Mouse (Mus musculus): Measurements from ENCODE around the gene Chd5. TPM values are rescaled to one million over a fixed set of nuclear protein-coding genes. Genes with fewer than 3 reads are reported as not detected.

The Chd5 gene
- polyA plus RNA-seq, 1 experiment from 2014 or later: 55.2 TPM

DNA sequence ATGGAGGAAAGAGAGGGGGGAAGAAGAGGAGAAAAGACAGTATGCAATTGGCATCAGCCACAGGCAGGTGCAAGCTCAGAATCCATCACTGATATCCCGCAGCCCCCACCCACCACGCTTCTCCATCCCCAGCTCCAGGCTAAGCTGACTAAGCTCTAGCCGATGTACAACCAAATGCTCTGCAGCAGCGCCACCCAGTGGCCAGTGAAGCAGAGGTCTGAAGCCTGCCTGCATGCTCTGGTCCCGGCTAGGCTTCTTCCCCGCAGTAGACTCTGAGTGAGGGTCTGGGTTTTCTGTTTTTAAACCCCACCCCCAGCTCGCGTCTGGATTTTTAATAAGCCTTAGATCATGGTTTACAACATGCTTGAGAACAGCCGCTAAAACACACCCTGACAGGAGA is 96.4 kb downstream of the Chd5 start:
- Histone ChIP-seq H3K27me3 (ENCODE audit: control insufficient read depth, insufficient read depth, low read depth, low read length) (no peaks in the 10 kb centered on the region), H3K4me2 (ENCODE audit: low read length) (peak overlapping the region; percentile 58), H3K4me3 (ENCODE audit: low read depth, low read length) (peak overlapping the region; percentile 18; the same call in 1 of the 2 replicates), H3K9ac (ENCODE audit: low read depth, low read length) (peak overlapping the region; percentile 54; the same call in 1 of the 2 replicates), H3K9me3 (replicated peaks; ENCODE audit: control insufficient read depth, low read length, poor library complexity, severe bottlenecking) (no peaks in the 10 kb centered on the region), H3K36me3 (ENCODE audit: control insufficient read depth, insufficient read depth, low read length) (no peaks in the 10 kb centered on the region), H3K27ac (ENCODE audit: low read length) (no peak overlapping the region), H3K4me1 (ENCODE audit: control insufficient read depth, insufficient read depth, low read length) (peaks cover 9% of the 10 kb centered on the region)
- ATAC-seq: peak; percentile 93
- WGBS: 0% methylated on average over 9 of the region's 9 CpGs

DNA sequence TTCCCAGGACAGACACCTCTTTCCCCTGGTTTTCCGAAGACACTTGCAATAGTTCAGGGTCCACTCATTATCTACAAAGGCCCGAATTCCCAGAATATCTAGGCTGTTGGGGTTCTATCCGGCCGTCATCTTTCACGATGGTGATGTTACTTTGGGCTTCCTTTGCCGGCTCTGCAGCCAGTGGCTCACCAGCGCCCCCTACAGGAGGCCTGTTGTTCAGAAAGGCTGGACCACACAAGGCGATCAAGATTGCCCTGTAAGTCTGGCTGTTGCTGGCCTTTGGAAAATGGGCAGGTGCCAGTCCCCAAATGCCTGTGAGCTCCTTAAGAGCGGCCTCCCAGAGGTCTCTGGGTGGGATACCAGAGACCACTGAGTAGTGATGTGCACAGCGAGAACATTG is 96.8 kb downstream of the Chd5 start:
- Histone ChIP-seq H3K9me3 (replicated peaks; ENCODE audit: control insufficient read depth, low read length, poor library complexity, severe bottlenecking) (no peaks in the 10 kb centered on the region), H3K4me1 (ENCODE audit: control insufficient read depth, insufficient read depth, low read length) (peaks cover 9% of the 10 kb centered on the region), H3K4me3 (ENCODE audit: low read depth, low read length) (peak overlapping the region; percentile 18; the same call in 1 of the 2 replicates), H3K9ac (ENCODE audit: low read depth, low read length) (peak overlapping the region; percentile 54; the same call in 1 of the 2 replicates), H3K36me3 (ENCODE audit: control insufficient read depth, insufficient read depth, low read length) (no peaks in the 10 kb centered on the region), H3K4me2 (ENCODE audit: low read length) (peak overlapping the region; percentile 58), H3K27me3 (ENCODE audit: control insufficient read depth, insufficient read depth, low read depth, low read length) (no peaks in the 10 kb centered on the region), H3K27ac (ENCODE audit: low read length) (no peak overlapping the region)
- ATAC-seq: peak; percentile 79
- 9% methylated on average over 10 of the region's 10 CpGs for WGBS

Other genes with a start within 250 kb of the Chd5 start
- 0.37 and 0.83 TPM in 2 replicates for gene Tnfrsf25, start 222.7 kb upstream of the Chd5 start, polyA plus RNA-seq (2015; fragmentation: Nextera tagmentation; extraction: Ambion mirVana)
- gene Espn, start 186.3 kb upstream of the Chd5 start, polyA plus RNA-seq (2015; fragmentation: Nextera tagmentation; extraction: Ambion mirVana): 0.14 and 0.25 TPM in 2 replicates
- gene Hes2, start 179.8 kb upstream of the Chd5 start, polyA plus RNA-seq (2015; fragmentation: Nextera tagmentation; extraction: Ambion mirVana): not detected in 2 replicates
- 437 and 480 TPM in 2 replicates for gene Acot7, start 160.5 kb upstream of the Chd5 start, polyA plus RNA-seq (2015; fragmentation: Nextera tagmentation; extraction: Ambion mirVana)
- gene Gpr153, start 64.4 kb upstream of the Chd5 start, polyA plus RNA-seq (2015; fragmentation: Nextera tagmentation; extraction: Ambion mirVana): 13.8 and 16.2 TPM in 2 replicates
- gene Hes3, start 47.0 kb upstream of the Chd5 start, polyA plus RNA-seq (2015; fragmentation: Nextera tagmentation; extraction: Ambion mirVana): 0.19 and 0.41 TPM in 2 replicates
- 20.6 and 20.7 TPM in 2 replicates for gene Icmt, start 41.4 kb upstream of the Chd5 start, polyA plus RNA-seq (2015; fragmentation: Nextera tagmentation; extraction: Ambion mirVana)
- gene Rnf207, start 19.7 kb upstream of the Chd5 start, polyA plus RNA-seq (2015; fragmentation: Nextera tagmentation; extraction: Ambion mirVana): 6.4 and 9.5 TPM in 2 replicates
- gene Rpl22, start 12.9 kb upstream of the Chd5 start, polyA plus RNA-seq (2015; fragmentation: Nextera tagmentation; extraction: Ambion mirVana): 117 and 136 TPM in 2 replicates
- 5.7 and 6.4 TPM in 2 replicates for gene Nphp4, start 138.1 kb downstream of the Chd5 start, polyA plus RNA-seq (2015; fragmentation: Nextera tagmentation; extraction: Ambion mirVana)
- gene Kcnab2, start 139.2 kb downstream of the Chd5 start, polyA plus RNA-seq (2015; fragmentation: Nextera tagmentation; extraction: Ambion mirVana): 23.6 and 29.8 TPM in 2 replicates

All from midbrain, embryonic 16.5 days (tissue).